Mouse (Mus musculus): ENCODE data around the gene Avpr2.
A peak's percentile ranks its signal among the peaks of the same experiment; 100 is the strongest.

Gene Avpr2

GRCm38 (mm10) chrX:73918631-73919030 is 26.7 kb downstream of the Avpr2 start:
- no peak for DNase-seq

GRCm38 (mm10) chrX:73921285-73921822 is 29.5 kb downstream of the Avpr2 start:
- DNase-seq: no peak

DNA sequence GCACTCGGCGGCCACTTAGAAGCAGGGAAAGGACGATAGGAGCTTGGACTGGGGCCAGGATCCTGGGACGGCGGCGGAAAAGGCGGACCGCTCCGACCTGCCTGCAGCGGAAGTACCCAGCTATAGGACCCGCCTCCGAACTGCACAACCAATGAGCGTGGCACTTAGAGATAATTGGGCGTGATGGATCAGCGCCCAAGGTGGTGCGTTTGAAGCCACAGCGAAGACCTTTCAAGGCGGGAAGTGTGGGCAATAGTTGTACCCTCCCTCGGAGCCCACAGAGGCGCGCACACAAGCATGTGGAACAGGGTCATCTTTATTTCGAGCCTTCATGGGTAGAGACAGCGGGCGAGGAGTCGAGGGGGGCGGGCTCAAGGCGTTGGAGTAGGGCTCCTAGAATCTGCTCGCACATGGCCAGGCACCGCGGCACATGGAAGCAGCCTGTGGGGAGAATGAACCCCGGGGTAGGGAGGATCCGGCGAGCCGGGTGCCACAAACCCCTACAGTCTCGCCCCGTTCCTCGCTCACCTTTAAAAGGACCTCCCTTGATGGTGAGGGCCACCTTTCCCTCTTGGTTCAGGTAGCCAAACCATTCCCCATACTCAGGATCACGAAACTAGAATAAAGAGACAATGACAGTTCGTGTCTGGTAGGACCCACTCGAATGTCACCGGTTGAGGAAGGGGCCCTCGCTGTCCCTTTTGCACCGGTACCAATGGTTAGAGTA is 30.1 kb downstream of the Avpr2 start, which contains the start of the genes Arhgap4 and Naa10:
TSS of gene Arhgap4 (minus strand) at position 48 of the 727 bp plus-strand sequence.
TSS of gene Naa10 (minus strand) at position 122 of the 727 bp plus-strand sequence.
- DNase-seq: peak; percentile 90 to 94

DNA sequence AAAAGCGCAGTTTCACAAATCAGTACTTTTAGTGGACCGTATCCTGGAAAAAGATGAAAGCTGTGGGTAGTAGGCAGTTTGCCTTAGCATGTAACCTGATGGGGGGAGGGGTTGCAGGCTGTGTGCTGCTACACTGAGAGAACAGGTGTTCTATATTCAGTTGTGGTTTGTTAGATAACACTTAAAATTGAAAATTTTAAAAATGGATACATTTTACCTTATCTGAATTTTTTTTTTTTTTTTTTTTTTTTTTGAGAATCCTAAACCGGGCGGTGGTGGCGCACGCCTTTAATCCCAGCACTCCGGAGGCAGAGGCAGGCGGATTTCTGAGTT is 30.6 kb downstream of the Avpr2 start:
- no peak for DNase-seq

GRCm38 (mm10) chrX:73930402-73931062 is 38.6 kb downstream of the Avpr2 start, which contains the start of gene Renbp:
TSS of gene Renbp (minus strand) at chrX:73930850.
- peak; percentile 86 to 88 for DNase-seq

- DNase-seq: no peak
Measured at GRCm38 (mm10) chrX:73931871-73932270, 40.0 kb downstream of the Avpr2 start.

DNA sequence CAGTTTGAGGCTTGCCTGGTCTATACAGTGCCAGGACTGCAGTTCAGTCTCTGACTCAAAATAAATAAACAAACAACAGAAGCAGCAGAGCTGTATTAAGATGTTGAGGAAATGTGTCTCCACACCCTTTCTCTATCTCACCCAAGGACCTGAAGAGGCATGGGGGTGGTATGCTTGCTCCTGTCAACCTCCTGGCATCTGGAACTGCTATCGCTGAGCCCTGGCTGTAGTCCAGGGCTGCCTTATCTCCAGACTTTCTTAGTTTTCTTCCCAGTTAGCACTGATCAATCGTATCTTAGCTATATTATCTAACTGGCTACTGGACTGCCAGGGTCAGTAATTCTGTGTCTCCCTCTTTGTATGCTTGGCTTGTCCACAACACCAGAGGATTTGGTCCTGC is 50.0 kb downstream of the Avpr2 start:
- no peak for DNase-seq

- no peak for DNase-seq
Measured at GRCm38 (mm10) chrX:73942294-73942693, 50.4 kb downstream of the Avpr2 start.

Measured in kidney, postnatal 36 days (tissue).